Mouse (Mus musculus): ENCODE measurements around the gene Psma1. TPM values are rescaled to one million over a fixed set of nuclear protein-coding genes. Genes with fewer than 3 reads are reported as not detected.

The Psma1 gene
- total RNA-seq, 2 experiments from 2014 or later = 91.5 to 95.0 TPM

GRCm38 (mm10) chr7:114283006-114283405, 7.1 kb upstream of the Psma1 start:
- DNase-seq = no peak
- intact Hi-C loops (cut with DNase I; ENCODE audit: low total_unique reads) = no loop called here

DNA sequence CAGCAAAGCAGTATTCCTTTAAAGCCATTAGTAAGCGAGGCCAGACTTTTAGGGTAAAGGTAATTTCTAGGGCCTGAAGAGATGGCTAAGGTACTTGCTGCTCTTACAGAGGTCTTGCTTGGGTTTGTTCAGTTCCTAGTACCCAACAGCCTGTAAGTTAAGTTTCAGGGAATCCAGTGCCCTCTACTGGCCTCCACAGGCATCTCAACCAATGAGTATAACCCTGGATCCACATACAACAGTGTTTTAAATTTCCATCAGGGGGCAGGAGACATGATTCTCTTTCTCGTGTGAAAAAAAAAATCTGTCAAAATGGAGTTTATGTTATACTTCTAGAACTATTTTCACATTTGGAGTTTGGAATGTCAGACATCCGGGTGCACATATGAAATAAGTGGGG, 5.8 kb upstream of the Psma1 start:
- intact Hi-C loops (cut with DNase I; ENCODE audit: low total_unique reads) = no loop called here

DNA sequence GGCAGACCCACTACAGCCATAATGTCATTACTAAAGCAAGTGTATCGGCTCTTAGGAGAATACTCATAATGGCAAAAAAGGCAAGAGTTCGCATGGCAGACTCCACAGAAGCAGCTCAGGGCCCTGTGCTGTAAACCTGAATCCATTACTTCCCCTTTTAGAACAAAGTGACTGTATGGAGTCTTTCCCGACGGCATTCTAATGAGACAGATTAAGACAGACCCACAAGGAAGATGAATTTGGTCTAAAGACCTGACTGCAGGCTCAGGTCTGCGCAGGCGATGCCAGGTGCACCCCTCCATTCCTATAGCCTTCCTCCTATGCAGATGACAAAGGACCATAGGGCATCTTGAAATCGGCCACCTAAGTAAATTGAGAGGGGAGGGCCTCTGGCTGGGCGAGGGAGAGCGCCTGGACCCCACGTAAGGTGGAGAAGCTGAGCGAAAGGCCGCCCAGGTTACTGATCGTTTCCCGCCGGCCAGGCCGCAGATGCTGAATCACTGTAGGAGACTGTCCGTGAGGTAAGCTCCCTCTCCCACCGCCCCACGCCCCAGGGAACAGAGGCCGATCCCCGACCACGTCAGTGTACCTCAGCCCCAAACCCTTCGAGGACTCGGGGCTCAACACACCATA, 430 bp downstream of the Psma1 start:
- DNase-seq = no peak

More for the DNA sequence above, 5.8 kb upstream of the Psma1 start:
- DNase-seq = peak; percentile 7

GRCm38 (mm10) chr7:114268446-114268845, 7.5 kb downstream of the Psma1 start:
- DNase-seq = no peak
- intact Hi-C loops (cut with DNase I; ENCODE audit: low total_unique reads) = no loop called here

More for the DNA sequence above, 430 bp downstream of the Psma1 start:
- intact Hi-C loops (cut with DNase I; ENCODE audit: low total_unique reads) = no loop called here

DNA sequence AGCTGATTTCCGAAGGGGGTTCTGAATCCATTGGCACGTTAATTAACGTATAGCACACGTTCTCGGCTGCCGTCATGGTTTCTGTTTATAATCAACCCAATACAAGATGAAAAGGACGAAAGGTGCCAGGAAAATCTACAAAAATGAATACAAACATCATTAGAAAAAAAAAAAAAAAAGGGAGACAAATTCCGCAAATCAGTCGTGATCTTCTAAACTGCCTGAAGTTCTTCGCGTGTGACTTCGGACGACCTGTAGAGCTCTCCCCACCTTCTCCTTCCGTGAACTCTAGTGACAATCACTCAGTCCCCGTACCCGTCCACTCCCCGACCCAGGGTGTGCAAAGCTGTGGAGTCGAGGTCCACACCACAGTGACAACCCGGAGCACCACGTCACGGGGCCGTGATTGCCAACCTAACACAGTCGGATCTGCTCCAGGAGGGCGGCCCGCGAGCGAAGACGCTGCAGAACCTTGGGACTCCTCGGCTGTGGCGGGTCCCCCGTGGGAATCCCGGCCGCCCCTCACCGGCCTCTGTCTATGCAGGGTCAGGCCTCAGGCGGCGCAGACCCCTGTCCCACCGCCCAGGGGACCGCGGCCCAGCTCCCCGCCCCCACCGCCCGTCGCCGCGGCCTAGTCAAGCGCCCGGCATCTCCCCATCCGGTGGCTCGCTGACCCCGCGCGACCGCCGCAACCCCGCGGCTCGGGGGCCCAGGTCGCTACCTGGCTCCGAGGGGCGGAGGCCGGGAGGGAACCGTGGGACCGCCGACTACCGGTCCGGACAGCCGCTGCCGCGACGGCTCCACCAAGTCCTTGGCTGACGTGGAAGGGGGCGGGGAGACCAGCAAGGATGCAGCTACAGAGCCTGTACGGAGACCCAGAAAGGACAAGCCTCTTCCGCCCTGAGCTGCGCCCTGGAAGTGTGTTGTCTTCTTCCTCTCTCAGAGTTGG, 21.8 kb downstream of the Psma1 start, which contains the start of gene Copb1:
TSS of gene Copb1 (minus strand) at position 827 of the 949 bp plus-strand sequence.
- DNase-seq = peak; percentile 94
- intact Hi-C loops (cut with DNase I; ENCODE audit: low total_unique reads) = no loop called here

DNA sequence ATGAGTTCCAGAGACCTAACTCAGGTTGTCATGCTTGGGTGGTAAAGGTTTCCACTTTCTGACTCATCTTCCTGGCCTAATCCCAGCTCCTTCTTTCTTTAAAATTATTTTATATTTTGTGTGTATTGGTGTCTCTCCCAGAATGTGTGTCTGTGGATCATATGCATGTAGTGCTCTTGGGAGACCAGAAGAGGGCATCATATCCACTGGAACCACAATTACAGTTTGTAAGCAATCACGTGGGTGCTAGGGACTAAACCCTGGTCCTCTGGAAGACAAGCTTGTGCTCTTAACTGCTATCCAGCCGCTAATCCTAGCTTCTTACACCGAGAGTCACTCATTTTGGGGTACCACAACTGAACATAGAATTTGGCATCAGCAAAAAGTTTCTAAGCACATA, 24.2 kb downstream of the Psma1 start:
- intact Hi-C loops (cut with DNase I; ENCODE audit: low total_unique reads) = no loop called here

GRCm38 (mm10) chr7:114233980-114234379, 41.9 kb downstream of the Psma1 start:
- intact Hi-C loops (cut with DNase I; ENCODE audit: low total_unique reads) = no loop called here

More for the DNA sequence above, 24.2 kb downstream of the Psma1 start:
- DNase-seq = no peak

GRCm38 (mm10) chr7:114232982-114233381, 42.9 kb downstream of the Psma1 start:
- no peak for DNase-seq
- intact Hi-C loops (cut with DNase I; ENCODE audit: low total_unique reads) = no loop called here

More at GRCm38 (mm10) chr7:114233980-114234379, 41.9 kb downstream of the Psma1 start:
- DNase-seq = no peak

DNA sequence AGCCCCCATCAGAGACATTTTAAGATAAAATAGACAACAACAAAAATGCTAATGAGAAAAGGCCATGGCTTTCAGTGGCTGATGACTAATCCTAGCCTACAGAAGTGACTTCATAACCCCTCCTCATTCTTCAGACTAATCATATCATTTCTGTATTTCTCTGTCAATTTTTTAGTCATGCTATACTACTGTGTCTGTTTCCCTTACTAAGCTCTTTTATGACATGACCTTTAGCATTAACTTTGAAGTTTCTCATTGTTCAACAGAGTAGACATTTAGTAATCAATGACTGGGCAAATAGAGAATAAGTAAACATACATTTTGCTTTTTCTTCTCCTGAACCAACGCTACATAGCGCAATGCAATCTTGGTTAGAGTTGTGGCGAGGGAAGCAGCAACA, 44.1 kb downstream of the Psma1 start:
- intact Hi-C loops (cut with DNase I; ENCODE audit: low total_unique reads) = no loop called here
- DNase-seq = no peak

DNA sequence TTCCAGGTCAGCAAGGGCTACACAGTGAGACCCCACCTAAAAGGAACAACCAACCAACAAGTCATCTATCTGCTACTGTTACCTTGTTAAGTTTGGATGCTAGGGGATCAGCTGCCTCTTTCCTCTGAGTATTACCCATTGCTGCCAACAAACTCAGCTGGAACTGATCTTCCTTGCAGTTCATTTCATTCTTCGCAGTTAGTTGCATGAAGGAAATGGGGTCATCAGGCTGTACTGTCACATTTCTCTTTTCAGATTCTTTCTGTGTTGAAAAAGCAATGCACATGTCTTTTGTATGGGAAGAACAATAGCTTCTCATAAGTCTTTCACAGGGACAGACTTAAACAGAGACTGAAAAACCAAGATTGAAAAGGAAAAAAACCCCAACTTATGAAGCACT, 49.4 kb downstream of the Psma1 start:
- intact Hi-C loops (cut with DNase I; ENCODE audit: low total_unique reads) = no loop called here
- no peak for DNase-seq

DNA sequence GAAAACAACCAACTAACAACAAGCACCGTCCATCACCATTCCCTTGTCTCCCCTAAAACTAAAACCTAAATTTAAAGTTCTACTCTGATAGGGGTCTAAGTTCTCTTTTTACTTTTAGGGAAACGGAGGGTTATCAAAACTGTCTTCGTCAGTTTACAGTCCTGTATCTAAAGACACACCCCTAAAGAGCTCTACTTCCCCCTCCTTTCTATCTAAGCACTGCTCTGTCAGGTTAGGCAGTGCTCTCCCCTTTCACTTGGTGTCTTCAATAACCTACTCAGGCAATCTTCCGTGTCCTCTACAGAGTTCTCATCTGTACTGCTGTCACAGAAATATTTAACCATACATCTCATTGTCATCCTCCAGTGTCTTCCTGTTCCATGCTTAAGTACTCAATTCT, 55.5 kb downstream of the Psma1 start:
- intact Hi-C loops (cut with DNase I; ENCODE audit: low total_unique reads) = no loop called here
- DNase-seq = no peak

GRCm38 (mm10) chr7:114216908-114217307, 59.0 kb downstream of the Psma1 start:
- intact Hi-C loops (cut with DNase I; ENCODE audit: low total_unique reads) = no loop called here
- no peak for DNase-seq

Other genes with a start within 250 kb of the Psma1 start
- 10 to 100 TPM; 13.8 to 17.1 TPM for gene Rras2, start 158.3 kb downstream of the Psma1 start, total RNA-seq (2021)
- gene Copb1, start 21.4 kb downstream of the Psma1 start, total RNA-seq (2021) = 10 to 100 TPM; 29.2 to 37.5 TPM
- 1 to 10 TPM; 3.6 to 4.9 TPM for gene Pde3b, start 139.2 kb upstream of the Psma1 start, total RNA-seq (2021)